Mouse (Mus musculus): ENCODE results near the gene E130114P18Rik.

Gene E130114P18Rik

DNA sequence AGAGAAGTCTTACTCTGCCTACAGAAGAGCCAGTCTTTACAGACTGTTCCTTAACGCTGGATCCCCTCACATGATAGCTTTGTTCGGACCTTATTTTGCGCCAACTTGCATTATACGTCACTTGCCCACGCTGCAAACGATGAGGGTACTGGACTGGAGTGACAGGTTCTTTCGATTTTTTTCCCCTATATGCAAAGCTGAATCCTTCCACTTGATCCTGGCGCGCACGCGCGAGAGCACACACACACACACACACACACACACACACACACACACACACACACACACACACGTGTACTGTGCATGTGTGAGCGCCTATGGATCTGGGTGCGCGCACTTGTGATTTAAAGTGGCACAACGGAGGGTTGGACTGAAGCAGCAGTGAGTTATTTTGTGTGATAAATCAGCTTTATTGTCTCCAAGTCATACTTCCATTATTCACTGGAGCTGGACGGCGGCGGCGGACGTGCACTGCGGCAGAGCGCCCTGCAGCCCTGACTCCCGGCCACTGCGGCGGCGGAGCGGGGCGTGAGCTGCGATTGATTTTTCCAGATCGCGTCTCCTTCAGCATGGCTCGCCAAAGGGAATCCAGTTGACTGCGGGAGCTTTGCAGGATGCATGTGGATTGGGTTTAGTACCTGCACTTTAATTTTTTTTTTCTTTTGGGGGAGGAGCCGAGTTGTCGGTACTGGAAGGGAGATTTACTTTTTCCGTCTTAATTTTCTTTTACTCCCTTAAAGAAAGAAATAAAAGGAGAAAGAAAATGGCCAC is 20.5 kb downstream of the E130114P18Rik start:
- peak; percentile 61 for DNase-seq (ENCODE audit: extremely low read depth, low read depth)

GRCm38 (mm10) chr4:97754241-97754640 is 23.6 kb downstream of the E130114P18Rik start:
- no peak for DNase-seq (ENCODE audit: extremely low read depth, low read depth)

GRCm38 (mm10) chr4:97753521-97753920 is 24.4 kb downstream of the E130114P18Rik start:
- DNase-seq (ENCODE audit: extremely low read depth, low read depth): no peak

DNA sequence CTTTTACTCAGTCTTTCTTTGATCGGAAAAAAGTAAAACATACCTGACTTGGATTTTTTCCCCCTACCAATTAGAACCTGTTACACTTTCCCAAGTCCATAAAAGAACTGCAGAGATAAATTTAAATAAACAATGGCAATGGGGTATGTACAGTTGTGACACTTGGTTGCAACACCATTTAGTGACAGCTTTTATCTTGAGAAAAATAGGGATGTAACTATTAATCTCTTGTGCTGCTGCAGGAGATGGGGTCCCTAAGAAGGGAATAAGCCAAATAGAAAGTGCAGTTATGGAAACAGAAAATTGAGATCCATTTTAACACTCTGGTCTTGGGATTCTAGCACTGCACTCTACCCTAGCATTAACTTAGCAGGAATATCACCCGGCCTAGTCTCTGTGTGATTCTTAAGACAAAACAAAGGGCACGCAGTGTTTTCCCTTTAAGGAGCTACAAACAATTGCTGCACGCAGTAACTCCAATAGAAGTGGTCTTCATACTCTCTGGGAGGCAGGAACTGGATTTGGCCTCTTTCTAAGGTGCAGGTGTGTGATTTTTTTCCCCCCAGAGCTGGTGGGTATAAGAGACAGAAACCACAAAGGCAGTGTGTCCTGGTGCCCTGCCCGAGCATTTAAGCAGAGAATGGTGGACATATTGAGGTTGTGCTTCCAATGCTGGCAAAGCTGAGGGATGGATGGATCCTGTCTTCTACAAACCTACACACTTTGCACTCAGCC is 25.4 kb downstream of the E130114P18Rik start:
- DNase-seq (ENCODE audit: extremely low read depth, low read depth): no peak

- DNase-seq (ENCODE audit: extremely low read depth, low read depth): peak; percentile 73
Observed at GRCm38 (mm10) chr4:97751483-97752251, 26.2 kb downstream of the E130114P18Rik start.

DNA sequence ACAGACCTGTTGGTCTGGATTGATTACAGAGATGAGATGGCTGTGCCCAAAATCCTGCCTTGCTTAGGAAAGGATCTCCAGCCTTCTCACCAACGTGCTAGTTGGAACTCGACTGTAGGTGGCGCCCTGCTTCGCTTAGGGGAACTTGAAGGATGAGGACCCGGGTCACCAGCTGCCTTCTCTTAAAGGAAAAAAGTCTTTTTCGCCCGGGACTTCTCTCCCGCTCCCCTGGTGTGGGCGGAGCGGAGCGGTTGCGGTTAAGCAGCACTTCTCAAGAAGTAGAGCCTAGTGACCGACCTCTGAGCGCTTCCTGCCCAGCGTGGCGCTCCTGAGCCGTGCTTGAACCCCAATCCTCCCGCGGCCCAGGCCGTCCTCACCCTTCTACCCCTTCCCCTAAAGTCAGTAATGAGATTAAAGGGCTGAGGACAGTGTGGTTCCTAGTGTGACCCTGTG is 26.8 kb downstream of the E130114P18Rik start:
- DNase-seq (ENCODE audit: extremely low read depth, low read depth): peak; percentile 95

DNA sequence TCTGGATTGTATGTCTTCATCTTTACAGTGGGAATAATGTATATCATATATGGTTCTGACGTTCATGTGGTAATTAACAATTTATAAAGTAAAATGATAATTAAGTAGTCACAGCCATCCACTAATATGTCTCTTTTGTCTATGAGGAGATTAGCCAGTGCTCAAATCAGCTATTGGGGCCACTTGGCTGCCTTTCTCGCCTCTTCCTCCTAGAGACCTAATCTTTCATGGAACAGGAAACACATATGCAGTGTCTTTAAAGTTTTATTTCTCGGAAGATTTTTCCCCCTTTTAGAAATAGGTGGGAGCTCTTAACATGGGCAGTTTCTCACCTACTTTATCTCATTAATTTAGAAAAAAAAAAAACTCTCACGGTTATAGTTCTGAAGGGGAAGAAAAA is 27.5 kb downstream of the E130114P18Rik start:
- DNase-seq (ENCODE audit: extremely low read depth, low read depth): no peak

GRCm38 (mm10) chr4:97746106-97746900 is 31.6 kb downstream of the E130114P18Rik start:
- DNase-seq (ENCODE audit: extremely low read depth, low read depth): no peak

DNA sequence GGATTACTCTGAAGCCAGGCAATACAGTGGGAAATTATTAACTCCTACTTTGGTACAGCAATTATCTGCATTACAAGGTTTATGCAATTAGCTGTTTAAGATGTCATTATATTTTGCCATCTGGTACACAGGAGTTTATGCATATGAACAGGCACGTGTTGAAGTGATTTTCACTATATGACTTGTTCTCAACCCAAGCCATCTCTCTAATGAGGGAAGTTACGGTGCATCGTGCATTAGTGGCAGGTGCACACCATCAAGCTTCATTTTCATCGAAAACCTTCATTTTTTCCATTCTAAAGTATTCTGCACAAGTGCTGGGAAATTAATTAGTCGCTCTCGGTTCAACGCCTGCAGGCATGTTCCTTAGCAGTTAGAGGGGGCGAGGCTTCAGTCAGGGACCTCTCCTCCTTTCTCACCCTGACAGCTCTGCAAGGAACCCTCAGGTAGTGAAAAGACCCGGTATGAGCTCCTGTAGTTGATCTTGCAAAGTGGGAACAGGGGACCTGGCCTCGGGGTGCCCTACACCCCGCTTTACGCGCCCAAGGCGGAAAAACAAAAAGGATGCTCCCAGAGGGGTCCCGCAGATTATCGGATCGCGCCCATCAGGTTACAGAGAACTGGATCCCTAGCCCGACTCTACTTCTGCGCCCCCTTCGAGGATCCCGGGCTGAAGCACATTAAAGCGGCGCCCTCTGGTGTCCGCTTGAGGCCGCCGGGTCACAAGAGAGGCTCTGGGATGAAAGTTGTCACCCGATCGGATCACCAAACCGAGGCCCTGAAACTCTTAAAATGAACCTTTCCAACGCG is 32.4 kb downstream of the E130114P18Rik start:
- DNase-seq (ENCODE audit: extremely low read depth, low read depth): peak; percentile 47

GRCm38 (mm10) chr4:97743932-97744331 is 33.9 kb downstream of the E130114P18Rik start:
- no peak for DNase-seq (ENCODE audit: extremely low read depth, low read depth)

DNA sequence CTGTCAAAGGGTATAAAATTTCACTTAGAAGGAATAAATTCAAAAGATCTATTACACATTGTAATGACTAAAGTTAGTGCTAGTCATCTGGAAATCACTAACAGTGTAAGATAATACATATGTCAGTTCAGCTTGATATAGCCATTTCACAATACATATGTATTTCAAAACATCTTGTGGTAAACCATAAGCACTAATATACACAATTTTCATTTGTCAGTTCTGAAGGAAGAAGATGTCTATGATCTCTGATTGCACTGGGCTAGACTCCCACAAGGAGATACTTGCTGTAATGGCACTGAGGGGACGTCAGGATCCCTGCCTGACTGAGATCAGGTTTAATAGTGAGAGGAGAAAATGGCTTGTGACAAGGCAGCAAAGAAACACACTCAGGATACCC is 44.5 kb downstream of the E130114P18Rik start:
- no peak for DNase-seq (ENCODE audit: extremely low read depth, low read depth)

DNA sequence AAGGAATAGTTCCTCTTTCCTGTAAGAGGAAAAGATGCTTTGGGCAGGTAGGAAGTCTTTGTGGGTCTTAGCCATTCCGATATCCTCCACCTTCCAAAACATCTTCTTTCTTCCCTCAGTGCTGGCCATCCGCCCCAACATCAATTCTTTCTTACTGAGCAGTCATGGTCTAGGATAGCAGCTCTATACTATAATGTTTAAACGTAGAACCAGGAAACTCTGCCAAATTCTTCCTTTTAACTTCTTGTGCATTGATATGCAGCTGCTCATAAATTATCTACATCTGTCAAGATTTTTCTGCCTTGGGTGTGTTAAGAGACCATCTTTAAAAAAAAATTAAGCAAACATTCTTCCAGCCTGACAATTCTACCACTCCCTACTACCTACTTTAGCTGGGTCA is 47.5 kb downstream of the E130114P18Rik start:
- no peak for DNase-seq (ENCODE audit: extremely low read depth, low read depth)

- no peak for DNase-seq (ENCODE audit: extremely low read depth, low read depth)
Observed at GRCm38 (mm10) chr4:97729999-97730398, 47.9 kb downstream of the E130114P18Rik start.

DNA sequence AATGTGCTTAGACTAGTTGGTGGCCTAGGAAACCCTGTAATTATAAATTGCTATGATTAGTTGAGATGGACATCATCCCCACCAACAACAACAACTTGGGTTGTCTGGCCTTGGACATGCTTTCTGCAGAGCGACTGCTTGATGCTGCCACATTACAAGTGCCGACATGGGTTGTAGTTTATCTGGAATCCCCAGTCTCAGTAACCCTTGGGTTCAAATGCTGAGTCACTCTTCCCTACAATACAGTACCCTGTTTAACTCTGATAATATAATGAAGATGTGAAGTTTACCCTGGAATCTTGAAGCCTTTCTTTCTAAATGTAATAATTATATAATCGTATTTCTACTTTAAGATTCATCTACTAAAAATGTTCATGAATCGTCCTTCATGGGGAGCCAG is 49.4 kb downstream of the E130114P18Rik start:
- DNase-seq (ENCODE audit: extremely low read depth, low read depth): peak; percentile 60

DNA sequence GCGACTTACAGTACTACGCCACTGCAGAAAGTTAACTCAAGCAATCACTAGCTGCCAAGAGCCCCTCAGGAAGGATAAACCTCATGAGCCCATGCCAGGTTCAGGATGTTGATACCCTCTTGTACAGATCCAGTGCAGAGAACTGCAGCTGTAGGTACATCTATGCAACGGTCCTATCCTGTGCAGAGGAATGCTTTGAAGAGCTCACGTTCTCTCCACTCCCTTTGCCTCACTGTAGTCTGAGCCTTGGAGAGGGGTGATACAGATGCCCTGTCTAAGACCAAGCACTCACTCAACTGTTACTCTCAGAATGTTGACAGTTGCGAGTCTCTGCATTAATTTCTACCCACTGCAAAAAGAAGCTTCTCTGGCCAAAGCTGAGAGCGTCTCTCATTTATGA is 54.5 kb downstream of the E130114P18Rik start:
- no peak for DNase-seq (ENCODE audit: extremely low read depth, low read depth)

- no peak for DNase-seq (ENCODE audit: extremely low read depth, low read depth)
Observed at GRCm38 (mm10) chr4:97722666-97723065, 55.2 kb downstream of the E130114P18Rik start.

- DNase-seq (ENCODE audit: extremely low read depth, low read depth): no peak
Observed at GRCm38 (mm10) chr4:97714616-97715015, 63.3 kb downstream of the E130114P18Rik start.

DNA sequence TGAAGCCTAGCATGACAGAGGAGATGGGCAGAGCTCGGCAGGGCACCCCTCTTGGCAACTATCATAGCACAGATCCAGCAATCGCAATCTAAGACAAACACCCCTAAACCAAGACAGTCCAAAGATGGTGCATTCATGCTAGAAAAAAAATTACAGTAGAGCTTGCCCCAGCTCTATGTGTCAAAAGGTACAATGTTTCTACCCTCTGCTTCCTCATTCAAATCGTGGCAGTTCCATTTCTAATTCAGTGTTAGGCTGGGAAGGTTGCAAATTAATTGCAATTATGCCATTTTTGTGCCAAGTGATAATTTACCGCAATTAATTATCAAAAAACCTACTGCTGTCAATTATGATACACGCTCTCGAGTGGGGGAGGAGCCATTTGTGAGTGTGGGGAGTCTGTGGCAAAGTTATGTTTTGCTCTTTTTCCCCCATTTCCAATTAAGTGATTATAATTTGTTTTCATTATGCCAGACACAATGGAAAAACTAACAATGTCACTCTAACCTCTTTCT is 63.7 kb downstream of the E130114P18Rik start:
- DNase-seq (ENCODE audit: extremely low read depth, low read depth): no peak

DNA sequence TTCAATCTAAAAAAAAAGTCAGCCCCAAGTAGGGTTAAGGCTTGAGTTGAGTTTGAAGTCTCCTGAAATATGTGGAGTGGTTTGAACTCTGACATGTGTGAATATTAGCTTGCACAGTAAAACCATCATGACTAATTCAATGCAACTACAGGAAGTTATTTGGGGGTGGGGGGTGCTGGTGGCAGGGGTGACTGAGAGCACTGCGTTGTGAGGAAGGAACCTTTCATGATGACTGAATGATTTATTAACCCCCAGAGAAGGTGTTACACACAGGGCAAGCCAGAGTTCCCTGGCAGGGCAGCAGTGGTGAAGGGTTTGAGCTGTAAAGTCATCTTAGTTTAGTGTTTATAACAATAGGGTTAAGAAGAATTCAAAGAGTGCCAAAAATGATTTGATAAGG is 65.3 kb downstream of the E130114P18Rik start:
- DNase-seq (ENCODE audit: extremely low read depth, low read depth): no peak
